Mouse (Mus musculus) brain, adult 10 weeks (tissue): Measurements from ENCODE around the gene Grpr. TPM values are rescaled to one million over a fixed set of nuclear protein-coding genes. Genes with fewer than 3 reads are reported as not detected.

Experiments used
- polyA plus RNA-seq: library from polyadenylated mRNA; stranded (reverse); fragments of 350-450 nt; fragmentation: Illumina TruSeq; extraction: RNeasy Lipid Tissue Mini Kit (QIAGEN cat#74804); gene quantifications from one replicate; pipeline ENCODE4 v1.2.3, GENCODE M21; 2015; ENCODE audit warnings: low read depth, low replicate concordance

Grpr gene
- 0.57 TPM for polyA plus RNA-seq

GRCm38 (mm10) chrX:163549666-163550065 is at the start of gene Grpr:
Grpr (minus strand) TSS chrX:163549677.

Other genes starting within 250 kb of the Grpr start
- 1.9 TPM for gene Rnf138rt1, start 211.7 kb upstream of the Grpr start, polyA plus RNA-seq